Mouse (Mus musculus) cortical plate, adult 2 months (tissue): ENCODE data around the gene Tm9sf3. TPM values are rescaled to one million over a fixed set of nuclear protein-coding genes. Genes with fewer than 3 reads are reported as not detected.

ENCODE experiments used
- H3K27ac ChIP-seq: fragments of 200-500 bp; 2 replicates; pipeline ENCODE4 v1.5.1; 2012; ENCODE audit warnings: low read length, control low read depth, inconsistent platforms; ENCODE audit not compliant: insufficient read depth
- H3K4me1 ChIP-seq: fragments of 200-500 bp; 2 replicates; pipeline ENCODE4 v1.6.1; 2011; ENCODE audit warnings: low read length; ENCODE audit not compliant: control insufficient read depth, insufficient read depth
- H3K4me3 ChIP-seq: fragments of 200-500 bp; 2 replicates; pipeline ENCODE4 v1.5.1; 2011; ENCODE audit warnings: mild to moderate bottlenecking, low read length, control low read depth; ENCODE audit not compliant: insufficient read depth
- CTCF ChIP-seq: fragments of 200-500 bp; IDR thresholded peaks from 2 replicates; pipeline ENCODE4 v1.5.1; 2011; ENCODE audit warnings: mild to moderate bottlenecking, control low read depth, low read length; ENCODE audit not compliant: insufficient read depth; ENCODE audit errors: extremely low read depth
- POLR2A ChIP-seq: fragments of 200-500 bp; IDR thresholded peaks from 2 replicates; pipeline ENCODE4 v1.6.1; 2011; ENCODE audit warnings: mild to moderate bottlenecking, low read length, control low read depth; ENCODE audit not compliant: insufficient read depth; ENCODE audit errors: extremely low read depth
- polyA plus RNA-seq: library from polyadenylated mRNA; depleted of rRNA; stranded (reverse); fragments of >200 nt; gene quantifications from 2 replicates; pipeline ENCODE4 v1.2.3, GENCODE M21; 2012

Tm9sf3 gene
- polyA plus RNA-seq, 1 experiment: 90.5 TPM

- peaks cover 3% of the 10 kb centered on the region; the same call in 1 of the 2 replicates for H3K4me1 ChIP-seq
- TF ChIP-seq CTCF (no peak), POLR2A (no peak)
- peak overlapping the region; percentile 90 for H3K4me3 ChIP-seq
- H3K27ac ChIP-seq: peak overlapping the region; percentile 100
Measured at GRCm38 (mm10) chr19:41264331-41264799, 568 bp upstream of the Tm9sf3 start.

GRCm38 (mm10) chr19:41262712-41263629, 826 bp downstream of the Tm9sf3 start:
- Histone ChIP-seq H3K4me1 (peaks cover 3% of the 10 kb centered on the region; the same call in 1 of the 2 replicates), H3K4me3 (peak overlapping the region; percentile 90), H3K27ac (peak overlapping the region; percentile 92; the same call in 1 of the 2 replicates)
- TF ChIP-seq CTCF (no peak), POLR2A (no peak)

- no peak overlapping the region for H3K4me3 ChIP-seq
- peaks cover 5% of the 10 kb centered on the region for H3K4me1 ChIP-seq
- TF ChIP-seq POLR2A (no peak), CTCF (no peak)
- no peak overlapping the region for H3K27ac ChIP-seq
Measured at GRCm38 (mm10) chr19:41260736-41261135, 3.1 kb downstream of the Tm9sf3 start.

GRCm38 (mm10) chr19:41259256-41259655, 4.5 kb downstream of the Tm9sf3 start:
- no peak overlapping the region for H3K27ac ChIP-seq
- H3K4me3 ChIP-seq: no peak overlapping the region
- TF ChIP-seq CTCF (no peak), POLR2A (no peak)
- H3K4me1 ChIP-seq: peaks cover 5% of the 10 kb centered on the region

GRCm38 (mm10) chr19:41258707-41259106, 5.1 kb downstream of the Tm9sf3 start:
- Histone ChIP-seq H3K27ac (no peak overlapping the region), H3K4me1 (peaks cover 5% of the 10 kb centered on the region), H3K4me3 (no peak overlapping the region)
- TF ChIP-seq CTCF: 0 out of 2 replicates have a peak, but pooled peaks have one; percentile 4
- TF ChIP-seq POLR2A: no peak

GRCm38 (mm10) chr19:41254584-41254983, 9.2 kb downstream of the Tm9sf3 start:
- TF ChIP-seq POLR2A: no peak
- no peak for TF ChIP-seq CTCF
- H3K4me1 ChIP-seq: peaks cover 2% of the 10 kb centered on the region
- H3K27ac ChIP-seq: no peak overlapping the region
- no peak overlapping the region for H3K4me3 ChIP-seq

- TF ChIP-seq POLR2A: no peak
- no peak for TF ChIP-seq CTCF
- no peak overlapping the region for H3K4me3 ChIP-seq
- H3K27ac ChIP-seq: no peak overlapping the region
- H3K4me1 ChIP-seq: no peaks in the 10 kb centered on the region
Measured at GRCm38 (mm10) chr19:41248968-41249367, 14.8 kb downstream of the Tm9sf3 start.

- H3K27ac ChIP-seq: no peak overlapping the region
- no peaks in the 10 kb centered on the region for H3K4me1 ChIP-seq
- TF ChIP-seq POLR2A (no peak), CTCF (no peak)
- no peak overlapping the region for H3K4me3 ChIP-seq
Measured at GRCm38 (mm10) chr19:41248271-41248670, 15.5 kb downstream of the Tm9sf3 start.

- Histone ChIP-seq H3K27ac (no peak overlapping the region), H3K4me3 (no peak overlapping the region), H3K4me1 (no peaks in the 10 kb centered on the region)
- TF ChIP-seq CTCF (no peak), POLR2A (no peak)
Measured at GRCm38 (mm10) chr19:41246271-41246670, 17.5 kb downstream of the Tm9sf3 start.

- no peak overlapping the region for H3K4me3 ChIP-seq
- TF ChIP-seq CTCF (peak; percentile 56; the same call in 1 of the 2 replicates), POLR2A (no peak)
- no peaks in the 10 kb centered on the region for H3K4me1 ChIP-seq
- H3K27ac ChIP-seq: no peak overlapping the region
Measured at GRCm38 (mm10) chr19:41244581-41244980, 19.2 kb downstream of the Tm9sf3 start.
